Mouse (Mus musculus) heart, embryonic 14.5 days (tissue): Measurements from ENCODE around the gene 1700025G04Rik. TPM values are rescaled to one million over a fixed set of nuclear protein-coding genes. Genes with fewer than 3 reads are reported as not detected.

Experiments
- ATAC-seq: fragments of 200-750 bp; cut with Nextera tagmentation; 2 replicates; pipeline ENCODE4 v1.8.0; 2017; ENCODE audit warnings: low read depth, moderate TSS enrichment; ENCODE audit not compliant: insufficient number of reproducible peaks, insufficient read depth, low FRiP score
- H3K27ac ChIP-seq, 2 experiments: fragments of 200-500 bp in 1 of 2; fragments of 300-500 bp in 1 of 2; sonication (generic) in 1 of 2; replicated peaks in 1 of 2; 2 replicates each; pipeline ENCODE4 v1.5.1; 2012 to 2014; ENCODE audit warnings: low read depth in 2 of 2, low read length in 2 of 2, control low read depth in 1 of 2, mild to moderate bottlenecking in 1 of 2, mixed read lengths in 1 of 2; ENCODE audit not compliant: control insufficient read depth in 1 of 2, insufficient read depth in 1 of 2
- H3K27me3 ChIP-seq: fragments of 300-500 bp; sonication (generic); 2 replicates; pipeline ENCODE4 v1.6.1; 2014; ENCODE audit warnings: mild to moderate bottlenecking, low read length, control low read depth; ENCODE audit not compliant: control insufficient read depth, insufficient read depth
- H3K36me3 ChIP-seq: fragments of 300-500 bp; sonication (generic); 2 replicates; pipeline ENCODE4 v1.6.1; 2014; ENCODE audit warnings: mild to moderate bottlenecking, control low read depth, low read length, mixed read lengths; ENCODE audit not compliant: control insufficient read depth, insufficient read depth
- H3K4me1 ChIP-seq, 2 experiments: fragments of 200-500 bp in 1 of 2; fragments of 300-500 bp in 1 of 2; sonication (generic) in 1 of 2; 2 replicates each; pipeline ENCODE4 v1.6.1; 2012 to 2014; ENCODE audit warnings: low read length in 2 of 2, control low read depth in 1 of 2, mixed read lengths in 1 of 2; ENCODE audit not compliant: control insufficient read depth in 2 of 2, insufficient read depth in 2 of 2
- H3K4me2 ChIP-seq: fragments of 300-500 bp; sonication (generic); 2 replicates; pipeline ENCODE4 v1.6.1; 2014; ENCODE audit warnings: mild to moderate bottlenecking, low read length
- H3K4me3 ChIP-seq, 2 experiments: fragments of 200-500 bp in 1 of 2; fragments of 300-500 bp in 1 of 2; sonication (generic) in 1 of 2; 2 replicates each; pipeline ENCODE4 v1.5.1; 2012 to 2014; ENCODE audit warnings: low read length in 2 of 2, mild to moderate bottlenecking in 2 of 2, control low read depth in 1 of 2, low read depth in 1 of 2, moderate library complexity in 1 of 2; ENCODE audit not compliant: control insufficient read depth in 1 of 2, insufficient read depth in 1 of 2
- H3K9ac ChIP-seq: fragments of 300-500 bp; sonication (generic); 2 replicates; pipeline ENCODE4 v1.6.1; 2014; ENCODE audit warnings: mild to moderate bottlenecking, low read length
- H3K9me3 ChIP-seq: fragments of 300-500 bp; sonication (generic); 2 replicates; pipeline ENCODE4 v1.6.1; 2016; ENCODE audit warnings: low read length, control low read depth; ENCODE audit not compliant: control insufficient read depth
- WGBS: fragments of 180-500 bp; shearing (Covaris S2); extraction: QIAGEN DNeasy Blood & Tissue Kit; methylation state at CpG from one replicate; pipeline ENCODE4 v1.1.7; 2014; 5-methylcytosine and 5-hydroxymethylcytosine counted together
- polyA plus RNA-seq: library from polyadenylated mRNA; unstranded; fragments of >200 nt; fragmentation: Nextera tagmentation; extraction: Ambion mirVana; gene quantifications from 2 replicates; pipeline ENCODE4 v1.2.1, GENCODE M21; 2014

1700025G04Rik gene
- polyA plus RNA-seq, 1 experiment from 2014 or later, result 35.7 TPM

- no peak overlapping the region for H3K27ac ChIP-seq
- H3K9ac ChIP-seq, result no peak overlapping the region
- no peak for ATAC-seq
- peaks cover 0 to 11% of the 10 kb centered on the region in 2 experiments; a peak in 1 of 4 replicates for H3K4me1 ChIP-seq
- H3K4me3 ChIP-seq, result no peak overlapping the region
- no peaks in the 10 kb centered on the region for H3K9me3 ChIP-seq
- H3K27me3 ChIP-seq, result no peaks in the 10 kb centered on the region
- no peak overlapping the region for H3K4me2 ChIP-seq
- 91% methylated on average over 6 of the region's 6 CpGs for WGBS
- H3K36me3 ChIP-seq, result no peaks in the 10 kb centered on the region
These were observed 14.2 kb downstream of the 1700025G04Rik start for GRCm38 (mm10) chr1:152075725-152076124.

GRCm38 (mm10) chr1:152070441-152070840 is 19.5 kb downstream of the 1700025G04Rik start:
- Histone ChIP-seq H3K27ac (no peak overlapping the region), H3K27me3 (no peaks in the 10 kb centered on the region), H3K9ac (no peak overlapping the region), H3K4me1 (peaks cover 5 to 17% of the 10 kb centered on the region in 2 experiments), H3K36me3 (no peaks in the 10 kb centered on the region), H3K4me2 (no peak overlapping the region), H3K4me3 (no peak overlapping the region), H3K9me3 (no peaks in the 10 kb centered on the region)
- no peak for ATAC-seq
- WGBS, result 47% methylated on average over 4 of the region's 4 CpGs

GRCm38 (mm10) chr1:152069745-152070144 is 20.2 kb downstream of the 1700025G04Rik start:
- H3K4me3 ChIP-seq, result no peak overlapping the region
- H3K9me3 ChIP-seq, result no peaks in the 10 kb centered on the region
- H3K27me3 ChIP-seq, result no peaks in the 10 kb centered on the region
- no peak overlapping the region for H3K4me2 ChIP-seq
- no peak overlapping the region for H3K9ac ChIP-seq
- no peaks in the 10 kb centered on the region for H3K36me3 ChIP-seq
- 91% methylated on average over 7 of the region's 7 CpGs for WGBS
- ATAC-seq, result no peak
- H3K4me1 ChIP-seq, result peaks cover 5 to 17% of the 10 kb centered on the region in 2 experiments
- H3K27ac ChIP-seq, result no peak overlapping the region

DNA sequence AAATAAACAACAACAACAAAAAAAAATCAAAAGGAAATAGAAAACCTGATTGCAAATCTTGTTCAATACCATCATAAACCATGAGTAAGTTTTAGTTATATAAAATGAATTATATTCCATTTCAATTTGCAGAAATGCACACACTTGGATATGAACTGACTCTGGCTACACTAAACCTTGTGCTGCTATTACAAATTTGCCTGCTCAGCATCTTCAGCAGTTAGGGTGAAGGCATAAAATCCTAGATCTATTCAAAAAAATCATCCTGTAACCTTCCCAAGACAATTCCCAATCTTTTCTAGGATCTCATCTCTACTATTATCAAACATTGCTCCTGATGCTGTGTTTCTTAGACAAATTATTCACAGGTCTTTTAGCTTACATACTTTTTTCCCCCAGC is 22.0 kb downstream of the 1700025G04Rik start:
- ATAC-seq, result no peak
- H3K4me1 ChIP-seq, result peaks cover 5 to 13% of the 10 kb centered on the region in 2 experiments
- H3K4me2 ChIP-seq, result no peak overlapping the region
- H3K9me3 ChIP-seq, result no peaks in the 10 kb centered on the region
- H3K27me3 ChIP-seq, result no peaks in the 10 kb centered on the region
- no peaks in the 10 kb centered on the region for H3K36me3 ChIP-seq
- no peak overlapping the region for H3K4me3 ChIP-seq
- no peak overlapping the region for H3K27ac ChIP-seq
- no peak overlapping the region for H3K9ac ChIP-seq

DNA sequence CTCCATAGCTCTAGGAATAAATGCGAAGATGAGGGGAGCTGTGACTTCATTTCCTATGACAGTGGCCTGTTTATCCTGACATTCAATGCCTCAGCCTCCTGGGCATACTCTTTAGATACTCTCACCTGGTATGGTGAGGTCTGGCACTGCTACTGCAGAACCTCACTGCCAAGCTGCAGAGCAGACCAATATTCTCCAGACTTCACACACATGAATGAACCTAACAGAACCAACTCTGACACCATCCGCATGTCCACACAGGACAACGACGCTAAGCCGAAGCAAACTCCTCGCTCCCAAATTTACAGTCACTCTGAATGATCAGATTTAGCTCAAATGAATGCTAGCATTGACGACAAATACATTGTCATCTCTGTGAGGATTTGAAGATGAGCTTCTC is 24.4 kb downstream of the 1700025G04Rik start:
- Histone ChIP-seq H3K9me3 (no peaks in the 10 kb centered on the region), H3K4me2 (no peak overlapping the region), H3K9ac (no peak overlapping the region), H3K4me3 (no peak overlapping the region), H3K4me1 (peaks cover 5 to 11% of the 10 kb centered on the region in 2 experiments), H3K27ac (no peak overlapping the region), H3K36me3 (no peaks in the 10 kb centered on the region), H3K27me3 (no peaks in the 10 kb centered on the region)
- WGBS, result 95% methylated on average over 7 of the region's 7 CpGs
- ATAC-seq, result no peak

- Histone ChIP-seq H3K27me3 (no peaks in the 10 kb centered on the region), H3K9me3 (no peaks in the 10 kb centered on the region), H3K9ac (no peak overlapping the region), H3K4me3 (no peak overlapping the region), H3K27ac (no peak overlapping the region; a peak in 1 of 4 replicates), H3K4me1 (peaks cover 0 to 6% of the 10 kb centered on the region in 2 experiments; a peak in 2 of 4 replicates), H3K4me2 (no peak overlapping the region), H3K36me3 (no peaks in the 10 kb centered on the region)
- 71% methylated on average over 11 of the region's 11 CpGs for WGBS
- no peak for ATAC-seq
These were observed 26.4 kb downstream of the 1700025G04Rik start for GRCm38 (mm10) chr1:152063357-152064145.

GRCm38 (mm10) chr1:152061745-152062144 is 28.2 kb downstream of the 1700025G04Rik start:
- H3K4me2 ChIP-seq, result no peak overlapping the region
- H3K9me3 ChIP-seq, result no peaks in the 10 kb centered on the region
- 83% methylated on average over 12 of the region's 12 CpGs for WGBS
- peaks cover 0 to 6% of the 10 kb centered on the region in 2 experiments; a peak in 2 of 4 replicates for H3K4me1 ChIP-seq
- no peak overlapping the region for H3K4me3 ChIP-seq
- no peaks in the 10 kb centered on the region for H3K27me3 ChIP-seq
- no peak overlapping the region for H3K9ac ChIP-seq
- no peak for ATAC-seq
- H3K36me3 ChIP-seq, result no peaks in the 10 kb centered on the region
- H3K27ac ChIP-seq, result no peak overlapping the region
